Mouse (Mus musculus): ENCODE results near the gene Nav1.

DNA sequence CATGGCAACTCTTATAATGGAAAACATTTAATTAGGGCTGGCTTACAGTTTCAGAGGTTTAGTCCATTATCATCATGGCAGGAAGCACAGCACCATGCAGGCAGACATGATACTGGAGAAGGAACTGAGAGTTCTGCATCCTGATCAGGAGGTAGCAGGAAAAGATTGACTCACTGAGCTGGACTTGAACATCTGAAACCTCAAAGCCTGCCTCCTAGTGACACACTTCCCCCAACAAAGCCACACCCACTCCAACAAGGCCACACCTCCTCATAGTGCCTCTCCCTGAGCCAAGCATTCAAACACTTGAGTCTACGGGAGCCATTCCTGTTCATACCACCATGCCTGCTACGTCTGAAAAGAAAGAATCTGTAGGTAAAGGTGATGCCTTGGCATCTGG is 26.8 kb upstream of the Nav1 start:
- TF ChIP-seq EP300 (IDR thresholded peaks at IDR 0.05; ENCODE audit: insufficient read depth, low read depth, low read length) (no peak), POLR2A (IDR thresholded peaks at IDR 0.05; ENCODE audit: insufficient read depth, low read length) (no peak), CTCF (IDR thresholded peaks at IDR 0.05; ENCODE audit: low read depth, low read length) (no peak)
